Mouse (Mus musculus) C2C12 (cell line): ENCODE data around the gene Acta1.

ENCODE experiments used
- CEBPB ChIP-seq: IDR thresholded peaks from one replicate; pipeline ENCODE4 v1.6.1; 2011; ENCODE audit warnings: low read depth, mild to moderate bottlenecking, control low read depth, moderate library complexity
- CTCF ChIP-seq: IDR thresholded peaks from one replicate; pipeline ENCODE4 v1.5.1; 2011; ENCODE audit not compliant: control insufficient read depth, insufficient read depth, insufficient read length
- FOSL1 ChIP-seq: IDR thresholded peaks from one replicate; pipeline ENCODE4 v1.8.0; 2011; ENCODE audit warnings: mild to moderate bottlenecking, low read length; ENCODE audit not compliant: poor library complexity, insufficient read depth, severe bottlenecking
- MAX ChIP-seq: IDR thresholded peaks from one replicate; pipeline ENCODE4 v1.6.1; 2011; ENCODE audit warnings: mild to moderate bottlenecking, control low read depth
- MYOD1 ChIP-seq: IDR thresholded peaks from one replicate; pipeline ENCODE4 v1.6.1; 2011; ENCODE audit warnings: low read depth; ENCODE audit not compliant: control insufficient read depth, insufficient read length
- MYOG ChIP-seq: IDR thresholded peaks from one replicate; pipeline ENCODE4 v1.6.1; 2011; ENCODE audit not compliant: control insufficient read depth, insufficient read length; ENCODE audit errors: extremely low read depth
- USF1 ChIP-seq: IDR thresholded peaks from one replicate; pipeline ENCODE4 v1.6.1; 2011; ENCODE audit warnings: low read depth, mild to moderate bottlenecking, control low read depth, moderate library complexity

DNA sequence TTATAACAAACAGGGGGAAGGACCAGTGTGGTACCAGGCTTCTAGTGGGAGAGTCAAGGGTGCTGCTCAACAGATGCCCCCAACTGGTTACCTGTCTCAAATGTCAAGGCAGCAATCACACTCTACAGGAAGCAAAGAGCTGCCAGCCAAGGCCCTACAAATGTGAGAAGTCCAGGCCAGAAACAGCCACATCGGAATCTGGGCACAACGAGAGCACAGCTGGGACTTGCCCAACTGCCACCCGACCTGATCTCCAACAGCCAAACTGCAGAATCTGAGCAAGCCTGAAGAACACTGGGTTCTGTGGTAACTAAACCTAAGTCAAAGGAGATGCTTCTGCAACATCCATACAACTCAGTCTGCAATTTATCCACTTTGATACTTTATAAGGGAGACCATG lies 31.1 kb upstream of the Acta1 start:
- TF ChIP-seq CTCF (no peak), CEBPB (no peak), MYOG (no peak), USF1 (no peak), MYOD1 (no peak), MAX (no peak), FOSL1 (no peak)
